Mouse (Mus musculus) cerebellum, adult (tissue): ENCODE measurements around the gene Tbl3.
"Not testable (repeated sequence)": the region's sequence is repeated elsewhere in the genome, so short reads cannot be mapped to it uniquely, and the experiment has no call there.

Experiments
- ATAC-seq: cut with Nextera tagmentation; 2 replicates; pipeline ENCODE4 v1.9.2; 2017; ENCODE audit warnings: mild to moderate bottlenecking, moderate library complexity, mixed read lengths; ENCODE audit not compliant: insufficient number of reproducible peaks, low FRiP score, low TSS enrichment

Tbl3 gene

DNA sequence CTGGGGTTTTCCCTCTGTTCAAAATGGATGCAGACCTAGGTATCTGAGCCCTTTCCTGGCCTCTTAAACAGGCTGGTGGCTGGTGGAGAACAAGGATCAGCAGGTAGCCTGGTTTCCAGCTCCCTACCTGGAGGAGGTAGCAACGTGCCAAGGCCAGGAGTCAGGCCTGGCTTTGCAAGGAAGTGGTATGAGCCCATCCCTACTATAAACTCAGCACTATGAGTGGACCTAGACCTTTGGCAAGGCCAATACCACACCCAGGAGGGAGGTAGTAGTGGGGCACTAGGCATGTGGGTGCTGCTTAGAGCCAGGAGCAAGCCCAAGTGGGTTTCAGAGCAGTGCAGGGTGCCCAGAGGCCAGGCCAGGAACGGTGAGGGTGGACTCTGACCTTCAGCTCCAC is 8.0 kb downstream of the Tbl3 start:
- ATAC-seq = no peak

DNA sequence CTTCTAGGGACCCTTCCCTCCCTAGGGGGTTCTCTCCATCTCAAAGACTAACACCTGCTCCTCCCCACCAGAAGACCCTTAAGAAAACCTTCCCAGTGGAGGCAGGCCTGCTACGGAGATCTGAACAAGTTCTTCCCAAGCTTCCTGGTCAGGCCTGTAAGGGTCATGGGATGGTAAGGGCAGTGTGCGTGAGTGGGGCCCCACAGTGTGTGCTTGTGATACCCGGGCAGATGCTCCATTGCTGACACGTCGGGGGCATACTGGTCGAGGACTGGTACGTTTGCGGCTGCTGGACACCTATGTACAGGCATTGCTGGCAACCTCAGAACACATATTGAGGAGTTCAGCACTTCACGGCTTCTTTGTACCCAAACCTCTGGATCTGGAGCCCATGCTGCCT is 8.7 kb downstream of the Tbl3 start:
- ATAC-seq = no peak

DNA sequence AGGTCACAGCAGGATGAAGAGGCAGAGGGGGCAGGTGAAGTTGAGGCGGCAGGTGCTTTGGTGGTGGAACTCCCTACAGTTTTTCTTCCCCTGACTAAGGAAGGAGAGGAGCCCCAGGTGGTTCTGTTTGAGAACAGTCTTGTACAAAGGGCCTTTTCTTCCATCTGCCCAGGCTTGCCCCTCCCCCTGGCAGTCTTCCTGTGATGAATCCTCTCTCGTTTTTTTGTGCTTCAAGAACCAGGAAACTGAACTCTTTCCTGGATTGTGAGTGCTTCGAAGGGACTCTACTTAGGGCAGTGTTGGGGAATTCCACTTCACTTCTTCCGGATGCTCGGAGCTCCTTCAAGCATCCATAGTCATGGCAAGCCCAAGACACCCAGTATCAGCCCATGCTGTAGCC is 9.5 kb downstream of the Tbl3 start:
- ATAC-seq = no peak

DNA sequence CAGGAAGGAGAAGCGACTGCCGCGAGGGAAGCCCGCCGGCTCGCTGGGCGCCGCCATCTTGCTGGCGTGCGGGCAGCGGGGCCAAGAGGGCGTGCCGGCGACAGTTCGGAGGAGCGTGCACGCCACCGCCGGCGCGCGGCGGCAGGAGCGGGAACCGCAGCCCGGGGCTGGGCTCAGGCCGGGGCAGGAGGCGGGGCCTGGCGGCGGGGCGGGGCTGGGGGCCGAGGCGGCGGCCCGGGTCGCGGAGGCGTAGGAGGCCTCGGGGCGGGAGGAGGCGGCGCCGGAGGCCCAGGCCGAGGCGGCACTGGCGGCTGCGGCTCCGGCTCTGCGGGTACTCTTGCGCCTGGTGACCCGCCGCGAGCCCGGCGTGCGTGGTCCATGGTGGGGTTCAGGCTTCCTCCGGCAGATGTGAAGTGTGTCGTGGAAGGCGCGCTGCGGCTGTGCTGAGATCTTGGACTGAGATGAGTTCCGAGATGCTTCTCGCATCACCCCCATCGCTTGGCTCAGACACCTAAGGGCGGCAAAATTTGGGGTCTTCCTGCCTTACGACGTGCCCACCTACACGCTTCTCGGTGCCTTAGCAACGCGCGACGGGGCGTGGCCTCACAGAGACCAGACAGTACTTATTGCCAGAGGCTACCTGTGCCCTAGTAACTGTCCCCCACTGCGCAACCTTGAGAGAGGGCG is 11.3 kb downstream of the Tbl3 start, which contains the start of the genes Gfer and Noxo1:
Gfer (minus strand) TSS at position 146 of the 687 bp plus-strand sequence.
Noxo1 (plus strand) TSS at position 224 of the 687 bp plus-strand sequence.
- peak; percentile 77; the same call in 1 of the 2 replicates for ATAC-seq

DNA sequence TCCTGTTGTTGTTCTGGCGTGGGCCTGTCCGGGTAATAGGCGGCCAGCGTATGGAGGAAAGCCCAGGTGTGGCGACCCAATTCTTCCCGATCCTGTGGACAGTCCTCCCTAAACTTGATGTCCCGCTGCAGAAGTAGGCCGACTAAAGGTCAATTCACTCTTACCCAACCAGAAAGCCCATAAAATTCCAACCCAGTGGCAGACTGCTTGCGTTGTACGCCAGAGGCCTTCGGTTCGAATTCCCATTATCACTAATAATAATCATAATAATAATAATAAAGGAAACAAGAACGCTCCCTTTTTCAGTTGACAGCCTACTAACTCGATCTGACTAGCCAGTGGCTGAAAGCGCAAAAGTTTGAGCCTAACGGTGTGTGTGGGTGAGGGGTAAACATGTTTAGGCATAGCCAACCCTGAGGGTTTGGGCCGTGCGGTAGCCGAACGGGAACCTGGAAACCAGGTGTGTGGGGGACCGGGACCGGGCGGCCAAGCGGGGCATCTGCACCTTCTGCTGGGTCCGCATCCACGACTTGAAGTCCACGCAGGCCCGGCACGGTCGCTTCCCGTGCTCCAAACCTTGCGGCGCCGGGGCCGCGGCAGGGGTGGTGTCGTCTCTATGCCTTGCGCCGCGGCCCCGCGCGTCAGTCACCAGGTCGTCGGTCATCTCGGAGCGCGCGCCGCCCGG is 12.0 kb downstream of the Tbl3 start:
- no peak for ATAC-seq

DNA sequence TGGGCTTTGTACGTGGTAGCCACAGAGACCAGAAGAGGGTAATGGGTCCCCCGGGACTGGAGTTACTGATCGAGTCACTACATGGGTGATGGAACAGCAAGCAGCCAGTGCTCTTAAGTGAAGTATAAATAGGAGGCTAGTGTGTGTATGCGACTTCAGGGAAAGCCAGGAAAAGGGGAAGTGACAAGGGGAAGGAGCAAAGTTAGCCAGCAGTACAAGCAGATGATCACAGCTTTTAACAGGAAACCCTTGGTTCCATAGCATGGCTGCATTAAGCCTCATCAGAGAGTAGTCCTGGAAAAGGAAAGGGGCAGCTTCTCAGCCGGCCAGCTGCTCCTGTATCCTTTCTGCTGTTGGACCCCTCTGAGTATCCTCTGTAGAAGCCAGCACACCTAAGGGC is 15.1 kb downstream of the Tbl3 start:
- no peak for ATAC-seq

DNA sequence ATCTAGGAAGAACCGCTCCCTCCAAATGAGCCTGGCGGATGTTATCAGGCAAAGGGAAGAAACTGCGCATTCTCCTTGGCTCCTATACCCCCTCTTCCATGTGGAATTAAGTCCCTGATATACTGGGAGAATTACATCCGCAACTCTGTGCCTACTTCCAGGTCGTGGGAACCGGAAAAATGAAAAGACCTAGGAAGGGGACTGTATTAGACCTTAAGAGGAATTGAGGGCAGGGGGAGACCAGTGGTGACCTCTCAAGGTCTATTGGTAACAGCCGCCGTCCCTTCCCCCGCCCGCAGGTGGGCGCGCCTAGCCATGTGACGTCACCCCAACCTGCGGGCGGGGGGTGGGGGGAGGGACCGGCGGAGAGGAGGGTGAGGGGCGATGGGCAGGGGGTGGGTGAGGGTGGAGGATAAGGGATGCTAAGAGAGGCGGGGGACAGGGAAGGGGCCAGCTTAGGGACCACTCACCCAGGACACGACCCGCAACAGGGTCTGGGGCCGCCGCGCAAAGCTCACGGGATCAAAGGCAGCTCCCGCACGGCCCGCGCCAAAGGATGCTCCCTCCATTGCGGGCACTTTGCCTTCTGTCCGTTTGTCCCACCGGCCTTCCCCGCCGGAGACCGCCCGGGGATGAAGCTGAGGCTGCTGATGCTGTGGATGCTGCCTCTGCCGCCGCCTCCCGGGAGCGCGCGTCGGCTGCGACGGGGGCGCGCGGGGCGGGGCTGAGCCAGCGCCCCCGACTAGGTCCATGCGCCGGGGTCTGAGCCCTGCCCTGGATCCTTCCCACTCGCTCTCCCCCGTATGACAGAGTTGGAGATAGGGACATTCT is 18.0 kb downstream of the Tbl3 start, which contains the start of gene Syngr3:
Syngr3 (minus strand) TSS at position 705 of the 831 bp plus-strand sequence.
- ATAC-seq = no peak; the same call in 1 of the 2 replicates

DNA sequence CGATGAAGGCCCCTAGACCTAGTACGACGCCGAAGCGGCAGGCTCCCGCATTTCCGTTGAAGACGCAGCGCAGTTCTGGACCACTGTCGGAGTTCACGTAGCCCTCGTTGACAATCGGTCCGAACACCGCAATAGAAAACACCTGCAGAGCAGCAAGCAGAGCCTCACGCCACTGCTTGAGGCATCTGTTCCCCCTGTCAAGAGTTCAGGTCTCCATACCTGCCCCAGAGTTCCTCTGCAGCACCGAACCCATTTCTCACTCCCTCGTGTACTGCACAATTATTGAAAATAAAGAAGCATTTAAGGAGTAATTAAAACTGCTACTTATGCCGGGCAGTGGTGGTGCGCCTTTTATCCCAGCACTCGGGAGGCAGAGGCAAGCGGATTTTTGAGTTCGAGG is 19.9 kb downstream of the Tbl3 start:
- no peak for ATAC-seq

DNA sequence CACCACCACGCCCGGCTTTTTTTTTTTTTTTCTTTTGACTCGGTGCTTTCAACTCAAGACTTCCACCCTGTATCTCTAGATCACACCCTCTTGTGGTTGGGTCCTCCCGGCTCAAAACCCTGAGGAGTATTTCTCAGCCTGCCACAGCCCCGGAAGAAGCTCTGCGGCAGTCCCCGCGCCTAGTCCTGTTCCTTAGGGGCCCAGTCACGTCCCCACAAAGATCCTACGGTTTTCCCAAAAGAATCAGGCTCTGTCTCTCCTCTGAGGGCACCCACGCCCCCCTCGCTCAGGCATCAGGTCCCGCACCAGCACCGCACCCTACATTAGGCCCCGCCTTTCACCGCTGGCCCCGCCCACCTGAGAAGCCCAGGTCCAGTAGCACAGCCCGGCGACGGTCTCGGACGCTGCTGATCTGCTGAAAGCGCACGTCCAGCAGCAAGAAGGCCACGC is 20.3 kb downstream of the Tbl3 start:
- ATAC-seq = no peak

DNA sequence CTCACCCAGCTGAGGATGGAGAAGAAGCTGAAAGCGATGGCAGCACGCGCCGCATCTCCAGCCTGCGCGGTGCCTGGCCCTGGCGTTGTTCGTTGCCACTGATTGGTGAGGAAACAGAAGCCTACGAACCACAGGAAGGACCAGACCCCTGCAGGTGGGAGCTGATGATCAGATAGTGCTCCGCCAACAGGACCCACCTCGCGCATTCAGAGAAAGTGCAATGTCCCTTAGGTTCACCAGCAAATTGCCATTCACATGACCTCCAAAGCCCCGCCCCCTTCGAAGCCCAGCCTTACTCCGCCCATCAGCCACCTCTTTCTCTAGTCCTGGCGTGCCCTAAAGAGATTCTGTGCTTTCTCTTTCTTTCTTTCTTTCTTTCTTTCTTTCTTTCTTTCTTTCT is 20.9 kb downstream of the Tbl3 start:
- ATAC-seq = no peak

DNA sequence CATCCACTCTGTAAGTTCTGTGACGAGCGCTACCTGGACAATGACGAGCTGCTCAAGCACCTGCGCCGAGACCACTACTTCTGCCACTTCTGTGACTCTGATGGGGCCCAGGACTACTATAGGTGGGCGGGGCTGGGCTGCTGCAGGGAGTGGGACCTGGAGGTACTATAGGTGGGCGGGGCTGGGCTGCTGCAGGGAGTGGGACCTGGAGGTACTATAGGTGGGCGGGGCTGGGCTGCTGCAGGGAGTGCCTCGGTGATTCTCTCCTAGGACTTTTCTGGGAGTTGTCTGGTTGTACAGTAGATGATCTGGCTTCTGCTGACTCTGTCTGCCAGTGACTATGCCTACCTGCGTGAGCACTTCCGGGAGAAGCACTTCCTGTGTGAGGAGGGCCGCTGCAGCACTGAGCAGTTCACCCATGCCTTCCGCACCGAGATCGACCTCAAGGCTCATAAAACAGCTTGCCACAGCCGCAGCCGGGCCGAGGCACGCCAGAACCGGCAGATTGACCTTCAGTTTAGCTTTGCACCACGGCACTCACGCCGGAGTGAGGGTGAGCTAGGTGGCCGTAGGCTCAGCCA is 29.9 kb downstream of the Tbl3 start:
- ATAC-seq = no peak

DNA sequence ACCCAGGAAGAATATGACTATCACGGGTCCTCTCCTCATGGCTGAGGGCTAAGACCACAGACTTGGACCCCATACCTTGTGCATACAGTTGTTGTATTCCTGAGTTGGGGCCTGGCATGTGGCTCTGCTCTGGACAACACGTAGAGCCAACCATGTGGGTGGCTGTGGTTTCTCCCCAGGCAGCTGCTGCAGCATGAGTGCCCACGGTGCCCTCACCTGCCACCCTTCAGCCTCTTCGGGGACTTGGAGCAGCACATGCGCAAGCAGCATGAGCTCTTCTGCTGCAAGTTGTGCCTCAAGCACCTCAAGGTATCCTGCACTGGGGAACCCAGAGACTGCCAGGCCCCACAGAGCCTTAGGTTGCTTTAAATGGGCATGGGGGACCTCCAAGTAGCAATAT is 30.6 kb downstream of the Tbl3 start:
- no peak for ATAC-seq

DNA sequence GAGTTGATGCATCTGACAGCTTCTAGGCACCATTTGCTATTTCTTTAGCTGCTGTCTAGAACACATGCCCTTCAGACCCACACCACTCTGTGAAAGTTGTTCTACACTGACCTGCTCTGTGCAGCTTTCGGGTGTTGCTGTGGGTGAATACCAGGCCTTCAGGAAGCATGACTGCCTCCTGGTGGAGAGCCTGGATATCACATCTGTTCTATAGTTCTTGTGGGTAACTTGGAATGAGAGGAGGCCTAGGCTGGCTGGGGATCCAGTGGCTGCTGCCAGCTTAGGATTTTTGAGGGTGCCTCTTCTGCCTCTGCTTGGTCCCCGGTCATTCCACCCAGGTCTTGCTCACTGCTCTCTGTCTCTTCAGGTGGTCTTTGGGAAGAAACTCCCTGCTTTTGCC is 31.3 kb downstream of the Tbl3 start:
- ATAC-seq = no peak

DNA sequence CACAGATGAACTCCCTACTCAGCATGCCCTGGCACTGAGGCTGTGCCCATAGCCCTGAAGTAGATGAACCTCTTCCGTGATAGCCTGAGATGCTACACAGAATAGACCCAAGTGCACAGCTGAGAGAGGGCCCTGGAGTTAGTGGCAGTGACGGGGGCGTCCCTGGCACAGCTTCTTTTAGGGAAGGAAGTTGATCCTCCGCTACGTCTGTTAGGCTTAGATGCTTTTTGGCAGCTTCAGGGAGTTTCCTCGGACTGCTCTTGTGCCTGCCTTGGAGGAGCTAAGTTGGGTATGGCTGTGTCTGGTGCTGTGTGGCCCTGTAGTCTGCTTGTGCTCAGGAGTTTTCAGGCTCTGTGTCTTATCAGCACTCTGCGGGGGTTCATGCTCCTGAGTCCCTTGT is 33.2 kb downstream of the Tbl3 start:
- no peak for ATAC-seq

DNA sequence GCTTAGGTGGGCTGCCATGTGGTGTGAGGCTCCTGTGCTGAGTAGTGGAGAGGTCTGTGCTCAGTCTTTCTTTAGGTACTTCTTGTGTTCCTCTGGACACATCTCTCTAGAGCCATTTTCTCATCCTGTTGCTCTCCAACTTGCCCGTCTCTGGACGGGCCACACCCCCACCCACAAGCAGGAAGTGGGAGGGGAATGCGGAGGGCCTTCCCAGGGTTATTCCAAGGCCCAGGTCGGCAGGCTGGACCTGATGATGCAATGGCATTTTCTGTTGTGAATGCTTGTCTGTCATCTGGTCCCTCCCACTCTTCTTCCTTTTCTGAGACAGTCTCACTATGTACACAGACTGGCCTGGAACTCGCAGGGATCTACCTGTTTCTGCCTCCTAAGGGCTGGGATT is 35.3 kb downstream of the Tbl3 start:
- no peak for ATAC-seq

DNA sequence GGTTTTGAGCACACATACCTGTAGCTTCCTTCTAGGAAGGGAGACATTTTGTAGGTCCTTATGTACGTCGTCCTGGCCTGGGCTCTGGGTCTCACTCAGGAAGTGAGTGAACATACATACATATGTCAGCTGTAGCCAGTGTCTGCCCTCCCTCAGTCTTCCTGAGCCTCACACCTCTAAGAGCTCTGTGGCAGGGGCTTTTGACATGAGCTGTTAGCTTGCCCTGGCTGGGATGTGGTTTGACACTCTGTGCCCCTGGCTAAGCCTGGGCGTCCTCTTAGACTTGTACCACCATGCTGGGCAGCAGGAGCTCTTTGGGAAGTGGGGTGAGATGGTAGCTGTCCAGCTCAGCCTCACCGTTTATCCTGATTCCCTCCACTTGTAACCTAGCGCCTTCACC is 36.1 kb downstream of the Tbl3 start:
- ATAC-seq = no peak

DNA sequence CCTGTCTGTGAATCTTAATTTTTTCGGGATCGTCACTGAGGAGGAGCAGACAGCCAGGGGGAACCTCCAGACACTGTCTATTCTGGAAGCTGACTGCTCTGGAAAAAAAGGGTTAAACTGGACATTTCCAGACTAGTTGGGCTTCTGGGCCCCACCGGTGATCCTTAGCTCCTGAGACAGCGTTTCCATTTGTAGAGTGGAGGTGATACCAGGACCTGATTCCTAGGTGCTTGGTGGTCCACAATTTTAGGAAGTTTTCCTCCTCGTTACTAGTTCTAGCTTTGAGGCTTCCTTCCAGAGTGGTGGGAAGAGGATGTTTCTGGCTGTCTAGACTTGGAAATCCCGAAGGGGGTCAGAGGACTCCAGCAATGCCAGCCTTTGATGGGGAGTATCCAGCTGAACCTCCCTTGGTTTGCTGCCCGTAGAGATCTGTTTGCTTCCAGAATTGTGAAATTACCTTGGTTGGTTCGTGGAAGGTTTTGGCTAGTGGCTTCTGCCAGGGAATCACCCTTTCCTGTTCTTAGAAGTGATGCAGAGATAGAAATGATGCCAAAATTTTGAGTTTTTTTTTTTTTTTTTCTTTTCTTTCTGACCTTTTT is 37.1 kb downstream of the Tbl3 start:
- no peak for ATAC-seq

DNA sequence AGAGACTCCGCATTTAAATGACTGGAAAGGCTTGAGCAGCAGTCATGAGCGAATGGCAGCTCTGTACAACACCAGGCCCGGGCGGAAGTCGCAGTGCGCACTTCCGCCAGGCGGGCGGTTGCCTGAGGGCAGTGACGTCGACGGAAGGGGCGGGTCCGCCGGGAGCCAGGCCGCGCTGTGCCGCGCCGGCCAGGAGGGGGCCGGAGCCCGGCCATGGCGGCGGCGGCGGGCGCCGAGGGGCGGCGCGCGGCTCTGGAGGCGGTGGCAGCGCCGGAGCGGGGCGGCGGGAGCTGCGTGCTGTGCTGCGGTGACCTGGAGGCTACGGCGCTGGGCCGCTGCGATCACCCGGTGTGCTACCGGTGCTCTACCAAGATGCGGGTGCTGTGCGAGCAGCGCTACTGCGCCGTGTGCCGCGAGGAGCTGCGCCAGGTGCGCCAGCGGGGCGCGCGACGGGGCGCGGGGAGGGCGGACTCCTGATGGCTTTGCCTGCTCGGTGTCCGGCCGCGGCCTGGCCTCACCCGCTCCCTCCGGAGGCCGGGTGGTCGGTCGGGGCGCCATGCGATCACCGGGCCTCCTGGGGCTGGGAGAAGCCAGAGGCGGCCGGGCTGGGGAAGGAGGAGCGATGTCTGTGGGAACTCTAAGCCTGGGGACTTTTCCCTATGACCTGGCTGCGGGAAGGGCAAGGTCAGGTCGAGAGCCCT is 37.8 kb downstream of the Tbl3 start, which contains the start of gene Zfp598:
Zfp598 (plus strand) TSS at position 143 of the 701 bp plus-strand sequence.
- peak; percentile 89; the same call in 1 of the 2 replicates for ATAC-seq

DNA sequence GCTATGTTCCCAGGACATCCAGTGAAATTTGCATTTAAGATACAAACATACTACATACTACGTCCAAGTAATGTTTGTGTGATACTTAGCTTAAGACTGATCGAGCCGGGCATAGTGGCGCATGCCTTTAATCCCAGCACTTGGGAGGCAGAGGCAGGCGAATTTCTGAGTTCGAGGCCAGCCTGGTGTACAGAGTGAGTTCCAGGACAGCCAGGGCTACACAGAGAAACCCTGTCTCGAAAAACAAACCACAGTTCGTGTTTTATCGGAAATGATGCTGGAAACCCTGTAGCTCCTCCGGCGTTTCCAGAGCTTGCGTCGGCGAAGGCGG is 38.3 kb downstream of the Tbl3 start:
- ATAC-seq = not testable (repeated sequence)

DNA sequence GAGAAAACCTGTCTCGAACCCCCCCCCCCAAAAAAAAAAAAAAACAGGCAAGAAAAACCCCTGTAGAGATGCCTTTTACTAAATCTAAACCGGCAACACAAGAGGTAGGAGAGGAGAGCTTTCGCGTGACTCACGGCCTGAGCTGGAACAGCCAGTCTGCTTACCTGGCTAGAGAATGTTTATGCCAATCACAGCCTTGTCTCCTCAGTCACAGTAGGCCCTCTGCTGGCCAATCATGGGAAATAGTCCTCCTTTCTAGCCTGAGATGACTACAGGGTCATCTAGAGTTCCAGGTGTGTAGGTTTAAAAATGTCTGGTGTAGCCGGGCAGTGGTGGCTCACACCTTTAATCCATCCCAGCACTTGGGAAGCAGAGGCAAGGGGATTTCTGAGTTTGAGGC is 40.0 kb downstream of the Tbl3 start:
- ATAC-seq = 0 out of 2 replicates have a peak, but pooled peaks have one; percentile 31
